Mouse (Mus musculus): Measurements from ENCODE around the gene Gm5426. TPM values are rescaled to one million over a fixed set of nuclear protein-coding genes. Genes with fewer than 3 reads are reported as not detected.
"Not testable (repeated sequence)": the region's sequence is repeated elsewhere in the genome, so short reads cannot be mapped to it uniquely, and the experiment has no call there.

The Gm5426 gene
- not detected in 2 replicates for total RNA-seq (2015)
- total RNA-seq (2017) = not detected in 2 replicates

DNA sequence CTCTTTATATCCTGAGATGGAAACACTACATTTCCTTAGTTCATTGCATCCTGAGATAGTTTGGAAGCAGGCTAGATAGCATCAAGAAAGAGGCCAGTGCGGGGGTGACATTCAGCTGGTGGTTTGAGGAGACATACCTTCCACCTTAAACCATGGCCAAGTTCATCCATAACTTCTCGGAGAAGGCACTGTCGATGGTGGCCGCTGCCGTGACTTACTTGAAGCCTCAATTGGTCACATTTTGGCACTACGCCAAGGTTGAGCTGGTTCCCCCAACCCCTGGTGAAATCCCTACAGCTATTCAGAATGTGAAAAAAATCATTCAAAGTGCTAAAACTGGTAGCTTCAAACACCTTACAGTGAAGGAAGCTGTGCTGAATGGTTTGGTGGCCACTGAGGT, at the start of gene Gm5426:
Gene Gm5426, plus strand, starts transcription at position 153 of the 400 bp plus-strand sequence.
- not testable (repeated sequence) for ATAC-seq (ENCODE audit: poor library complexity, severe bottlenecking)

- no peak for ATAC-seq (ENCODE audit: poor library complexity, severe bottlenecking)
Measured at GRCm38 (mm10) chr10:96089744-96090143, 46.7 kb upstream of the Gm5426 start.

- ATAC-seq (ENCODE audit: poor library complexity, severe bottlenecking) = no peak
Measured at GRCm38 (mm10) chr10:96090388-96090787, 46.0 kb upstream of the Gm5426 start.

DNA sequence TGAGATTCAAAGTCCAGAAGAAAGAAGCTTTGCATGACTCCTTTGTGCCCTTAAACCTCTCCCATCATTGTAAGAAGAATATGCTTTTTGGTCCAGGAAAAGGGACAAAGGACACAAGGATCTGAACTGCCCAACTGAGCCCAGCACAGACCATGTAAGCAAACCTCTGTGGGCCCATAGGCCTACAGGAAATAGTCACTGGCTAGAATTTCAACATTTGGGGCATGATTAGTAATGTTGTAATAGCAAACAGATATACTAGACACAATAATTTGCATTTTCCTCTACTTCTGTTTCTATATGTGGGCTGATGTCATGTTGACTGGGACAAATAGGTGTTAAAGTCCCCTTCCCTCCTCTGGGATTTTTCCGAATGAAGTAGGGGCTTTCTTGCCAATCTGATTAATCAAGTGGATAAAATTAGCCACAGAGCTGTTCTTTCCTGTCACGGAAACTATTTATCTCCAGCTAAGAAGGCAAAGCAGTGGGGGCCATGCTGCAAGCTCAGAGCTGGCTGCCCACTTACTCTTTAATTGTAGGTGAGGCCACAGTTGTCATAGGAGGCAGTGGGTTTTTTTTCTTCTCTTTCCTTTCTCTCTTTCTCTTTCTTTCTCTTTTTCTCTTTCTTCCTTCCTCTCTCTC, 42.4 kb upstream of the Gm5426 start:
- no peak for ATAC-seq (ENCODE audit: poor library complexity, severe bottlenecking)

DNA sequence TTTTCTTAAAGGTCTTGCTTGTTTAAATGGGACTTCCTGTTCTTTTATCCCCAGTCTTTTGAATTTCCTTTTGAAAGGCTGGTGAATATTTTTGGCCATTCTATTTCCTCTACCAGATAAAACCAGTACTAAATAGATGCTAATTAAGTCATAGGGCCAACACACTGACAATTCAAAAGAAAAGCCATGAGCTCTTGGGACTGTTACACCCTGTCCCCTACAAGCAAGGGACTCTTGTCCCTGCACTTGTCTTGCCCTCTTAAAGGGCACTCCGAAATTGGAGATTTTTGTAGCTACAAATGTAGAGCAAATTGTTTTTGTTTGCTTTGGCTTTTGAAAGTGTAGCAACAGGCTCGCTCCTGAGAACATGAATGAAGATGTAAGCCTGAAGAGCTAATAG, 41.8 kb upstream of the Gm5426 start:
- ATAC-seq (ENCODE audit: poor library complexity, severe bottlenecking) = no peak

GRCm38 (mm10) chr10:96096730-96097129, 39.7 kb upstream of the Gm5426 start:
- ATAC-seq (ENCODE audit: poor library complexity, severe bottlenecking) = no peak

- no peak for ATAC-seq (ENCODE audit: poor library complexity, severe bottlenecking)
Measured at GRCm38 (mm10) chr10:96101035-96101434, 35.4 kb upstream of the Gm5426 start.

GRCm38 (mm10) chr10:96104158-96104557, 32.2 kb upstream of the Gm5426 start:
- no peak for ATAC-seq (ENCODE audit: poor library complexity, severe bottlenecking)

GRCm38 (mm10) chr10:96104624-96105023, 31.8 kb upstream of the Gm5426 start:
- no peak for ATAC-seq (ENCODE audit: poor library complexity, severe bottlenecking)

DNA sequence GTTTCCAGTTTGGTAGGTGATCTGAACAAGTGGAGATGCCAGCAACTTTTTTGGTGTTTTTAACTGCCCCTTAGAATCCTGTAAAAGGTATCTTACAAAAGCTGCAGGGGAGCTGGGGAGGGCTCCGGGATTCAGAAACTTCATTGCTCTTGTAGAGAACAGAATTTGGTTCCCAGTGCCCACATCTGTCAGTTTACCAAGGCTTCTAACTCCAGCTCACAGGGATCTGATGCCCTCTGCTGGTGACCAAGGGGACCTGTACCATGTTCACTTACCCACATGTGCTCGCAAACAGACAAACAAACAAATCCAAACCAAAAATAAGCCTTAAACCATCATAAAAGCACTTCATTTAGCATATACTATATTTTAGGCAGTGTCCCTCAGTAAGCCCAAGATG, 31.3 kb upstream of the Gm5426 start:
- ATAC-seq (ENCODE audit: poor library complexity, severe bottlenecking) = peak; percentile 58; the same call in 1 of the 2 replicates

DNA sequence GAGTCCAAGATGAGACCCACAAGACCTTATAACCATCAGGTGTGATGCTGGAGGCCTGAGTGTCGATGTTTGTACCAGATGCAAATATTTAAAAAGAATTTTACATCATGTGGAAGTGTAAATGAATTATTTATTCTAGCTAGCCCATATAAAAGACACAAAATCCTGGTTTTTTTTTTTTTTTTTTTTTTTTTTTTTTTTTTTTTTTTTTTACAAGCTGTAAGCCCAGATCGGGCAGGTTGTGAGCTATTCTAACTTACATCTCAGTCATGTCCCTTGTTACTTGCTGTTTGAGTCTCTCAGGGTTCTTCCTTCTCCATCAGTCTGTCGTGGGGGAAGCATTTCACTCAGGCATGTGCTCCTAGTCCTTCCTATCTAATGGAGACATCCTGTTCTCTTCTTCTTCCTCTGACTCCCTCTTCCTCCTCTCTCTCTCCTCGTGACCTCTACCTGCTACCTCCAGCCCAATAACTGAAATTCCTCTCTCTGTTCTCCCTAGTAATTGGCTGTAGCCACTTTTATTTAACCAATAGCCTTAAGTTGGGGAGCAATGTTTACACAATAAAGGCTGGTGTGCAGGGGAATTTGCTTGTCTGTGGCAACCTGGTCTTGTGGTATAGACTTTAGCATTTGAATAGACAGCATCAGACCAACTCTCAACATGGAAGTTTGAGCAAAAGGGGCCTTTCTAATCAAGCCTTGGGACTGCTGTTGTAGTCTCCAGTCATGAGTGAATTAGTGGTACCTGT, 29.3 kb upstream of the Gm5426 start:
- ATAC-seq (ENCODE audit: poor library complexity, severe bottlenecking) = no peak

DNA sequence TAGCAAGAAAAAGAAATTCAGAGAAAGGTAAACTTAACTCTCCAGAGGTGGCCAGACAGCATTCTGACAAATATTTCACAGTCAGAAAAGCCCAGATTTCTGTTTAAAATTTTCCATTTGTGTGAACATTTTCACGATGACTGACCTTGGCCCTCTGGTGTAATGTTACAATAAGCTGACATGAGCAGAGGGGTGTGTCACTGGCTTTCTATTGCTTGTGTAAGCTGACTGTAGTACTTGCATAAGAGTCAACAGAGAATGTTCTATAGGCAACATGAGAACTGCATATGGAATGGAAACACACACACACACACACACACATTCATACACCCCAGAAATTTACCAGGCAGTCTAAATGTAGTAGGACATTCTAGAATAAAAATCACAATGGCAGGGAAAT, 28.6 kb upstream of the Gm5426 start:
- peak; percentile 33; the same call in 1 of the 2 replicates for ATAC-seq (ENCODE audit: poor library complexity, severe bottlenecking)

GRCm38 (mm10) chr10:96115325-96115724, 21.1 kb upstream of the Gm5426 start:
- no peak for ATAC-seq (ENCODE audit: poor library complexity, severe bottlenecking)

DNA sequence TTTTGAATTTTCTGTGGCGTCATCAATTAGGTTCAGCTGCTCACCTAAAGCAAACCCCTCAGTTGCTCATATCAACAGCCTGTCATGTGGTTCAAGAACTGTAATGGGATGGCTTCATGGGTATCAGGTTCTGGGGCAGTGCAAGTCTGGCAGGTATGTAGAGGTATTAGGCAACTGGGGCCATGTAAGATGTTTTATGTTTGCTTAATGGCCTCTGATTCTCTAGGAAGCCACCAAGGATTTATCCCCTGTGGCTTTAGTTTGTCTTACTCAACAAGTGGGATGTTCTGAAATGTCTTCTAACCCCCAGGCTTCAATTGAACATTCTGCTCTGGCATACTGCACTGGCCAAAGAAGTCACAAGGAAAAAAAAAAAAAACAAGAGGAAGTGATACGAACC, 15.6 kb upstream of the Gm5426 start:
- no peak for ATAC-seq (ENCODE audit: poor library complexity, severe bottlenecking)

GRCm38 (mm10) chr10:96121249-96122010, 15.0 kb upstream of the Gm5426 start:
- ATAC-seq (ENCODE audit: poor library complexity, severe bottlenecking) = no peak

DNA sequence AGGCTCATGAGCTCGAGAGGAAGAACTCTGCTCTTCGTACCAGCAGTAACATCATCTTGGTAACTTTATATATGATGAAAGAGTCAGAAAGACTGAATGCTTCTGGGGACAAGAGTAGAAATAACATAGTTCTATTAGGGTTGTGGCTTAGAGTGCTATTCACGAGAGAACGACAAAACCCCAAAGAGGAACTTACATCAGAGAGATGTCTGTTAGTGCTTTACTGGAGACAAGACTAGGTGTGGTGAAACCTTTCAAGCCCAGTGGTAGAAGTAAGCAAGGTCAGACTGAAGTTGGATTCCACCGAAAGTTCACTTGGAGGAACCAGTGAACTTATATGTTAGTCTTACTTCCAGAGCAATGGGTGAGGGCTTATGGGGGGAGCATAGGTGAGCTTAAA, 12.5 kb upstream of the Gm5426 start:
- ATAC-seq (ENCODE audit: poor library complexity, severe bottlenecking) = peak; percentile 94

DNA sequence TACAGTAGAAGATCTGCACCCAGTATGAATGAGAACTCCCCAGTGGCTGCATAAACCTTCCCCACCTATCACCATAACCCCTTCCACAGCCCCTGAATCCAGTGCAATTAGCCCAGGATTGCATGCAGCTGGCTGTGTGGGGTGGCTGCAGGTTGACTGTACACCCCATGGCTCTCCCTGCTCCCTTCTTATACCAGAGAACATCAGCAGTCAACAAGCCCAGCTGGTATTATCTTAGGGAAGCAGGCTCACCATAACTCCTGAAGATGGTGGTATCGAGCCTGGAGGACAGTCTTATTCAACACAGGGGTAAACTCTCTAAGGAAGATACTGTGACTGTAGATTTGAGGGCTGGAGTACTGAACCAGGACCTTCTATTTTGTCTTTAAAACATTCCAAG, 12.1 kb upstream of the Gm5426 start:
- ATAC-seq (ENCODE audit: poor library complexity, severe bottlenecking) = peak; percentile 19

DNA sequence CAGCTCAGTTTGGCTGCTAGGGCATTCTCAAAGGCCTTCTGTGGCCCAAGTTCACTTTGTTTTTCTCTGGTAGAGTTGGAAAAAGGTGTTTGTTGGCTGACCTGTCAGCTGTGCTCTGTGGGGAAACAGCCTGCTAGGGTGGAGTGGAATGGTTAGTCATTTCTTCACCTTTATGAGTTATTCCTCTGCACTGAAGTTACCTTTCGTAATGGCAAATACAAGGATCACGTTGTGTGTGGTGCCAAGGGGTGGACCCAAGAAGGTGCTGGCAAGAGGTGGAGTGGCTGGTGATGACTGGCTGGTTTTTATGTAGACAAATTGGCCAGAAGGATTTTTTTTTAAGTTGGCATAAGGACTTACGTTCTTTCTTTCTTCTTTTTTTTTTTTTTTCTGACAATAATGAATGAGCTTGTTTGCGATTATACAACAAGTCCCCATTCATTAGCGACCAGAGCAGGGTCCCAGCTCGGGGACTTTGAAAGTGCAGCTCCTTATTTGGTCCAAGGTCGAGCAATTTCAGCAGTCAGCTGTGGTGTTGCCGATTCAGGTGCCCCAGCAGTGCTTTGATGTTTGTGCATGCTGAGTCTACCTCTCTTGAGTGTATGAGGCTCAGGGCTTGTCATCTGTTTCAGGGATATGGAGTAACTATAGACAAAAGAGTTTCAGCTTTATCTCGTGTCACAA, 10.5 kb upstream of the Gm5426 start:
- ATAC-seq (ENCODE audit: poor library complexity, severe bottlenecking) = no peak

DNA sequence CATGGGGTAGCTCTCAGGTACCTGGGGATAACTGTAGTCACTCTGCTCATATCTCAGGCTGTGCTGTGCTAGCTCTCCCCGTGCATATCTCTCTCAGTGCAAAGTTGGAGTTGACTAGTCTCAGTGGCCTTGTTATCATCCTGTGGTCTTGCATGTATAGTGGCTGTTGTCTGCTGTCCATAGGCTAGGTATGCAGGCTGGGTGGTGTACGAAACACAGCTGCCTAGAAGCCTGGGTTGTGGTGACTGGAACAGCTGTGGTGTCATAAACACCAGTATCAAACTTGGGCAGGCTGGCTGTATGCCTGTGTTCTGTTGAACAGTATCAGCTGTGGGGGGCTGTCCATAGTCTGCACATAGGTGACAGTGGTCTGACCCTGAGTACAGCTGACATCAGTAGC, 7.2 kb upstream of the Gm5426 start:
- ATAC-seq (ENCODE audit: poor library complexity, severe bottlenecking) = no peak

DNA sequence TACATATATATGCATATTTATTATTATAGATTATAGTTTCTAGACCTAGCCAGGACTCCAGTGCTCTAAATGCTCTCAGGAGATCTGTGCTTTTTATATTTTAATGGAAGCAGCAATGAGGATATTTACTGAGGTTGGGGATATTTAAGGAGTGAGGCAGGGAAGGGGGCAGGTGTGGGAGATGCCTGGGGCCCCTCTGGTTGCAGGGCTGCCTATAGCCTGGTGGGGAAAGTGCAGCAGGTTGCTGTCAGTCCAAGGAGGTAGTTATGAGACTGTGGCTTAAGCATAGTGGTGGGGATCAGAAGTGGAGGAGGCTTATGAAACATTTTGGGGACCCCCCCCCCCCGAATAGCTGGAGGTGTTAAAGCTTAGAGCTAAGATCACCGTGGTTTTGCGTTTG, 6.0 kb upstream of the Gm5426 start:
- ATAC-seq (ENCODE audit: poor library complexity, severe bottlenecking) = no peak

- ATAC-seq (ENCODE audit: poor library complexity, severe bottlenecking) = no peak
Measured at GRCm38 (mm10) chr10:96131112-96131511, 5.3 kb upstream of the Gm5426 start.
